Mouse (Mus musculus): ENCODE measurements around the gene Upk3a.

GRCm38 (mm10) chr15:84999911-85000310 lies 17.0 kb upstream of the Upk3a start:
- TF ChIP-seq POLR2A (IDR thresholded peaks at IDR 0.05; ENCODE audit: borderline replicate concordance, insufficient read depth, low read length) (no peak), CTCF (IDR thresholded peaks at IDR 0.05; ENCODE audit: borderline replicate concordance, insufficient read depth, low read depth, low read length) (no peak)

All from cerebellum, adult 2 months (tissue).